Mouse (Mus musculus) erythroblast, embryonic 14.5 days (primary cell): ENCODE data around the gene Lrrc51. TPM values are rescaled to one million over a fixed set of nuclear protein-coding genes. Genes with fewer than 3 reads are reported as not detected.

Source experiments
- H3K27me3 ChIP-seq: 2 replicates; pipeline ENCODE4 v1.6.1; 2012; ENCODE audit warnings: inconsistent platforms; ENCODE audit not compliant: control insufficient read depth
- H3K36me3 ChIP-seq: 2 replicates; pipeline ENCODE4 v1.6.1; 2012; ENCODE audit warnings: mild to moderate bottlenecking, inconsistent platforms; ENCODE audit not compliant: control insufficient read depth
- H3K4me1 ChIP-seq: 2 replicates; pipeline ENCODE4 v1.6.1; 2012; ENCODE audit warnings: inconsistent platforms; ENCODE audit not compliant: control insufficient read depth
- H3K4me3 ChIP-seq: replicated peaks from 2 replicates; pipeline ENCODE3; 2012; ENCODE audit warnings: moderate library complexity, mild to moderate bottlenecking, inconsistent platforms
- H3K9me3 ChIP-seq: 2 replicates; pipeline ENCODE4 v1.6.1; 2012; ENCODE audit warnings: low read length, inconsistent platforms, mixed read lengths; ENCODE audit not compliant: control insufficient read depth
- GATA1 ChIP-seq: IDR thresholded peaks from 2 replicates; pipeline ENCODE4 v1.6.1; 2012; ENCODE audit warnings: low read length, inconsistent platforms, mixed read lengths
- TAL1 ChIP-seq: IDR thresholded peaks from 3 replicates; pipeline ENCODE4 v1.6.1; 2012; ENCODE audit warnings: low read length, inconsistent platforms, mixed read lengths
- polyA plus RNA-seq: library from polyadenylated mRNA; stranded (reverse); fragments of >175 nt; gene quantifications from 2 replicates; pipeline ENCODE4 v1.2.3, GENCODE M21; 2012

Gene Lrrc51
- not detected in 2 replicates for polyA plus RNA-seq

- Histone ChIP-seq H3K4me3 (peak within 1 kb of the TSS; percentile 99), H3K36me3 (peaks cover 36% of the 10 kb centered on the region), H3K9me3 (no peaks in the 10 kb centered on the region), H3K4me1 (peaks cover 60% of the 10 kb centered on the region), H3K27me3 (no peaks in the 10 kb centered on the region)
- no peak for TF ChIP-seq GATA1
- no peak for TF ChIP-seq TAL1
Observed at GRCm38 (mm10) chr7:101933751-101934240, at the start of gene Lrrc51, which contains the start of gene Numa1. Gene Lrrc51 (minus strand): TSS chr7:101933895. Gene Numa1 (plus strand): TSS chr7:101934111.

GRCm38 (mm10) chr7:101982735-101983134 lies 49.0 kb upstream of the Lrrc51 start:
- no peak overlapping the region for H3K4me3 ChIP-seq
- peaks cover 6% of the 10 kb centered on the region for H3K4me1 ChIP-seq
- peaks cover 73% of the 10 kb centered on the region for H3K36me3 ChIP-seq
- H3K27me3 ChIP-seq: no peaks in the 10 kb centered on the region
- TF ChIP-seq GATA1 (no peak), TAL1 (no peak)
- no peaks in the 10 kb centered on the region for H3K9me3 ChIP-seq

GRCm38 (mm10) chr7:101974505-101974904 lies 40.8 kb upstream of the Lrrc51 start:
- no peak overlapping the region for H3K4me3 ChIP-seq
- no peaks in the 10 kb centered on the region for H3K9me3 ChIP-seq
- peaks cover 40% of the 10 kb centered on the region for H3K36me3 ChIP-seq
- H3K4me1 ChIP-seq: peaks cover 40% of the 10 kb centered on the region
- H3K27me3 ChIP-seq: no peaks in the 10 kb centered on the region
- TF ChIP-seq TAL1 (no peak), GATA1 (no peak)

- Histone ChIP-seq H3K4me3 (no peak overlapping the region), H3K36me3 (peaks cover 36% of the 10 kb centered on the region), H3K27me3 (no peaks in the 10 kb centered on the region), H3K9me3 (no peaks in the 10 kb centered on the region), H3K4me1 (peaks cover 48% of the 10 kb centered on the region)
- TF ChIP-seq TAL1 (no peak), GATA1 (no peak)
Observed at GRCm38 (mm10) chr7:101973730-101974129, 40.0 kb upstream of the Lrrc51 start.

- TF ChIP-seq TAL1 (no peak), GATA1 (no peak)
- Histone ChIP-seq H3K9me3 (no peaks in the 10 kb centered on the region), H3K36me3 (peaks cover 28% of the 10 kb centered on the region), H3K27me3 (no peaks in the 10 kb centered on the region), H3K4me3 (no peak overlapping the region), H3K4me1 (peaks cover 60% of the 10 kb centered on the region)
Observed at GRCm38 (mm10) chr7:101971721-101972120, 38.0 kb upstream of the Lrrc51 start.

- TF ChIP-seq GATA1 (no peak), TAL1 (no peak)
Observed at GRCm38 (mm10) chr7:101970821-101971461, 37.2 kb upstream of the Lrrc51 start.

GRCm38 (mm10) chr7:101970429-101970775 lies 36.7 kb upstream of the Lrrc51 start:
- no peak for TF ChIP-seq GATA1
- TF ChIP-seq TAL1: no peak
- H3K36me3 ChIP-seq: peaks cover 21% of the 10 kb centered on the region
- no peaks in the 10 kb centered on the region for H3K9me3 ChIP-seq
- H3K4me1 ChIP-seq: peaks cover 73% of the 10 kb centered on the region
- H3K4me3 ChIP-seq: peak overlapping the region; percentile 77
- H3K27me3 ChIP-seq: no peaks in the 10 kb centered on the region

More at GRCm38 (mm10) chr7:101970821-101971461, 37.2 kb upstream of the Lrrc51 start:
- Histone ChIP-seq H3K36me3 (peaks cover 22% of the 10 kb centered on the region), H3K27me3 (no peaks in the 10 kb centered on the region), H3K4me3 (peak overlapping the region; percentile 77), H3K4me1 (peaks cover 67% of the 10 kb centered on the region), H3K9me3 (no peaks in the 10 kb centered on the region)

GRCm38 (mm10) chr7:101969694-101970428 lies 36.2 kb upstream of the Lrrc51 start:
- Histone ChIP-seq H3K27me3 (no peaks in the 10 kb centered on the region), H3K4me3 (peak overlapping the region; percentile 77), H3K36me3 (peaks cover 16% of the 10 kb centered on the region), H3K4me1 (peaks cover 76% of the 10 kb centered on the region), H3K9me3 (no peaks in the 10 kb centered on the region)
- no peak for TF ChIP-seq GATA1
- TF ChIP-seq TAL1: no peak

GRCm38 (mm10) chr7:101968751-101969150 lies 35.1 kb upstream of the Lrrc51 start:
- Histone ChIP-seq H3K9me3 (no peaks in the 10 kb centered on the region), H3K36me3 (peaks cover 15% of the 10 kb centered on the region), H3K4me3 (no peak overlapping the region), H3K27me3 (no peaks in the 10 kb centered on the region), H3K4me1 (peaks cover 78% of the 10 kb centered on the region)
- TF ChIP-seq GATA1 (no peak), TAL1 (no peak)
